Mouse (Mus musculus): ENCODE results near the gene Fam71e1. TPM values are rescaled to one million over a fixed set of nuclear protein-coding genes. Genes with fewer than 3 reads are reported as not detected.
A peak's percentile ranks its signal among the peaks of the same experiment; 100 is the strongest.

The Fam71e1 gene
- polyA plus RNA-seq, 1 experiment: 2.1 TPM

DNA sequence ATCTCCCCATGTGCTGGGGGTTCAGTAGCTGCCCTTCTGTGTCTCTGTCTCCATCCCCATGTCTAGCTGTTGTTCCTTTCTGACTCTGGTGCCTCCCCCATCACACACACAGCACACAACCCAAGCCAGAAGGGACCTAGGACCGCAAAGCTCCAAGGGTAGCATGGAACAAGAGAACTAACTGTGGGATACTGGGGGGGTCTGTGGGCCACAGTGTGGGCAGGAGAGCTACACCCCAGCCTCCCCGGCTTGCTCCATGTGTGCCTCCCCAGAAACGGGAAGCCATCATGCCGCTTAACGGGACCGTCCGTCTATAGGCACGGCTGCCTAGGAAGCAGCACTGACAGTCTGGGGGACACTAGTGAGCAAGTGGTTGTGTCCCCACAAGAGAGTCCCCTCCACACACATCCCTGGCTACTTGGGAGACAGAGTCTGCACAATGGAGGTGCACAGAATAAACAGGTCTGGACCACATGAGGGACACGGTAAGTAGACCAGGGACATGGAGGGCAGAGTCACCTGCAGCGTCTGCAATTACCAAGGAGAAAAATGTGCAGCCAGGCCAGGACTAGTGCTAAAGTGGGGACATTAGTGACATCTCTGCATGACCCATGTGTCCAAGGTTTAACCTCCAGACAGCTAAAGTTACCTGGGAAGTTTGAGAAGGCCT lies 32.7 kb upstream of the Fam71e1 start:
- Histone ChIP-seq H3K4me1 (peaks cover 35% of the 10 kb centered on the region), H3K27me3 (replicated peaks) (peaks cover 74% of the 10 kb centered on the region), H3K4me3 (replicated peaks) (no peak overlapping the region), H3K9me3 (peaks cover 17% of the 10 kb centered on the region), H3K36me3 (replicated peaks; ENCODE audit: low read length) (no peaks in the 10 kb centered on the region)
- TF ChIP-seq FLI1 (IDR thresholded peaks at IDR 0.05; ENCODE audit: low read length) (no peak), GATA1 (IDR thresholded peaks at IDR 0.05; ENCODE audit: borderline replicate concordance, low read length) (no peak)

DNA sequence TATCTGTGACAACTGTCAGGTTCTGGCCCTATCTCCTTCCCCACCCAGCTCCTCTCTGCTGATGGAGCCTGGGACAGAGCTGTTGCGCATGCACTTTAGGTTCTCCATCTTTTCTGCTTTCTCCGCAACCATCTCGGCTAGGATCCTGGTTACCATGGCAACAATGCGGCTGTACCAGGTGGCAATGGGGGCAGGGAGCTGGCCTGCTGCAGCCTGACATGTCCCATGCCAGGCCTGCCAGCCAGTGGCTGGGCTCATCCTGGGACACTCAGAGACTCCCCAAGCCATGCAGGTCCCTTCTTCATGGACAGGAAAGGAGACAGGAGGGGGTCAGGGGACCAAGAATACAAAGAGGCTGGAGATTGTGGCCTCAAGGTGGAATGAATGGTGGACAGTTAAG lies 31.9 kb upstream of the Fam71e1 start:
- Histone ChIP-seq H3K36me3 (replicated peaks; ENCODE audit: low read length) (peaks cover 7% of the 10 kb centered on the region), H3K27me3 (replicated peaks) (peaks cover 65% of the 10 kb centered on the region), H3K4me3 (replicated peaks) (no peak overlapping the region), H3K9me3 (peaks cover 15% of the 10 kb centered on the region), H3K4me1 (peaks cover 43% of the 10 kb centered on the region)
- no peak for TF ChIP-seq FLI1 (IDR thresholded peaks at IDR 0.05; ENCODE audit: low read length)
- no peak for TF ChIP-seq GATA1 (IDR thresholded peaks at IDR 0.05; ENCODE audit: borderline replicate concordance, low read length)

DNA sequence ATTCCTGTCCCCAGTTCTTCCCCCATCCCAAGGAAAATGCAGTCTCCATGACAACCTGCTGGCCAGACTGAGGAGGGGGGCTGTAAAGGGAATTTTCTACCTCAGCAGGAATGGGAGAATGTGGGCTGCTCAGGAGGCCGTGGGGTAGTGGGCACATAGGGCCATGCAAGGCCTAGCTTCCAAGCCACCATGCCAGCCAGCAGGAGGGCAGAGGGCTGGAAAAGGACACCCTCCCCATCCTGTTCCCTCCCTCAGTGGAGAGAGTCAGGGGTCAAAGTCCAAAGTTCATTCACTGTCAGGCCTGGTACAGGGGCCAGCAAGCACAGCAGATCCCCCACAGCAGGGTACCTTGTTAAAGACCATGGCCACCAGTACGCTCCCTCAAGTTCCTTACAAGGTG lies 31.3 kb upstream of the Fam71e1 start, which contains the start of gene Aspdh:
TSS of gene Aspdh (plus strand) at position 281 of the 400 bp plus-strand sequence.
- Histone ChIP-seq H3K36me3 (replicated peaks; ENCODE audit: low read length) (peaks cover 13% of the 10 kb centered on the region), H3K4me1 (peaks cover 49% of the 10 kb centered on the region), H3K27me3 (replicated peaks) (peaks cover 59% of the 10 kb centered on the region), H3K9me3 (peaks cover 15% of the 10 kb centered on the region), H3K4me3 (replicated peaks) (no peak within 1 kb of the TSS)
- TF ChIP-seq GATA1 (IDR thresholded peaks at IDR 0.05; ENCODE audit: borderline replicate concordance, low read length) (no peak), FLI1 (IDR thresholded peaks at IDR 0.05; ENCODE audit: low read length) (no peak)

DNA sequence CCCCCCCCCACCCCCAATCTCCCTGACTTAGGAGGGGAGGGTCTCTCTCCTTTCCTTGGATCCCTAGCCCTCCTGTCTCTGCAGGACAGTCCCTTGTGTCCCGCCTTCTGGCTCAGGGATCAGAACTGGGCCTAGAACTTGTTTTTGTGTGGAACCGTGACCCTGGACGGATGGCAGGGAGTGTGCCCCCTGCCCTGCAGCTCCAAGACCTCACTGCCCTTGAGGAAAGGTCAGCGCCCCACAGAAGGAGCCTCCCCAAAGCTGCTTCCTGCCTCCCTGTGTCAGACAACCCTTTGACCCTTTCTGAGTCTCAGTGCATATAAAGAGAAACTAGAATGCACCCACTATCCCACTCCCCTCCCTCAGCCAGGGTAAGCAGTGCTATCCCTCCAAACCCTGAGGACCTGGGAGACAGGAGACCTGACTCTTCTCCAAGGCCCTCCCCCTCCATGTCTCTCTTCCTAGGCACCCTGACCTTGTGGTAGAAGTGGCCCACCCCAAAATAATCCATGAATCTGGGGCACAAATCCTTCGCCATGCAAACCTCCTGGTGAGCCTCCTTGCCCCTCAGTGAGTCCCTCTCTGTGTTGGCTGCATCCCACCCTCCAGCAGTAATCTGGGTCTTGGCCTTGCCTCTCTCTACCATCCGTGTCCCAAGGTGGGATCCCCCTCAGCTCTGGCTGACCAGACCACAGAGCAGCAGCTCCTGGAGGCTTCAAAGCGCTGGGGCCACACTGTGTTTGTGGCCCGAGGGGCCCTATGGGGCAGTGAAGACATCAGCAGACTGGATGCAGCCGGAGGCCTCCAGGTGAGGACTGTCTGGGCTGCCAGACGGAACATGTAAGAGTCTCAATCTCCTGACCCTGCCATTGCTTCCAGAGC lies 30.1 kb upstream of the Fam71e1 start:
- TF ChIP-seq GATA1 (IDR thresholded peaks at IDR 0.05; ENCODE audit: borderline replicate concordance, low read length) (no peak), FLI1 (IDR thresholded peaks at IDR 0.05; ENCODE audit: low read length) (no peak)
- Histone ChIP-seq H3K4me3 (replicated peaks) (no peak overlapping the region), H3K36me3 (replicated peaks; ENCODE audit: low read length) (peaks cover 24% of the 10 kb centered on the region), H3K27me3 (replicated peaks) (peaks cover 48% of the 10 kb centered on the region), H3K4me1 (peaks cover 60% of the 10 kb centered on the region), H3K9me3 (peaks cover 10% of the 10 kb centered on the region)

DNA sequence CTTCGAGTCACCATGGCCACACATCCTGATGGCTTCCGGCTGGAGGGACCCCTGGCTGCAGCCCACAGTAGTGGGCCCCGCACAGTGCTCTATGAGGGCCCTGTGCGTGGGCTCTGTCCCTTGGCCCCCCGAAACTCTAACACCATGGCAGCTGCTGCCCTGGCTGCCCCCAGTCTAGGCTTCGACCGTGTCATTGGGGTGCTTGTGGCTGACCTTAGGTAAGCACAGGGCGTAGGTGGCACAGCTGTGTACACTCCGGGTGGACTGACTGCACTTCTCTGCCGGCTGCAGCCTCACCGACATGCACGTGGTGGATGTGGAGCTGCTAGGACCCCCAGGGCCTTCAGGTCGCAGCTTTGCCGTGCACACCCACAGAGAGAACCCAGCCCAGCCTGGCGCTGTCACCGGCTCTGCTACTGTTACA lies 29.5 kb upstream of the Fam71e1 start:
- Histone ChIP-seq H3K27me3 (replicated peaks) (peaks cover 42% of the 10 kb centered on the region), H3K4me3 (replicated peaks) (peak overlapping the region; percentile 71), H3K9me3 (0 out of 2 replicates have a peak, but pooled peaks cover 4% of the 10 kb centered on the region), H3K36me3 (replicated peaks; ENCODE audit: low read length) (peaks cover 26% of the 10 kb centered on the region), H3K4me1 (peaks cover 55% of the 10 kb centered on the region)
- TF ChIP-seq FLI1 (IDR thresholded peaks at IDR 0.05; ENCODE audit: low read length) (no peak), GATA1 (IDR thresholded peaks at IDR 0.05; ENCODE audit: borderline replicate concordance, low read length) (no peak)

DNA sequence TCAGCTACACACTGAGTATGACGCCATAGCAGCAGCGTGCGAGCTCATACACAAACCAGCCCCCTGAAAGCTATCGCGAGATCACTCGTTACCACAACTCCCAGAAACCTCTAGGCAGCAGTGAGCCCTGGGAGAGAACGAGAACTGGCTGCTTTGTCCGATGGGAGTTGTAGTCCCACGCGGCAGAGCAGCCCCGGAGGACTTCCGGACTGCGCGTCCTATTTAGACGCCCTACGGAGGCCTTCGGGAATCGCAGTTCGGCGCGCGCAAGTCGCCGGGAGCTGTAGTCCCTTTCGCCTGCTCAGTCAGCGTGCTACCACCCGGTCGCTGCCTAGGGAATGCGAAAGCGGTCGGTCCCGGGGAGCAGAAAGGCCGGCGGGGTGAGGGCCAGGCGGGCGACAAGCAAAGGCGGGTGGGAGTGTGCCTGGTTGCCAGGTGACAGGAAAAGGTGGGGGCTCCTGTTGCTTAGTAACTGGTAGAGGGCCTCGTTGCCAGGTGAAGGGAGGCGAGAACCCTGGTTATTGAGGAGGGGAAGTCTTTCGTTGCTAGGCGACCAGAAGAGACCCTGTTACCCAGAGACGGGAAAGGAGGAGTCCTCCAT lies 28.5 kb upstream of the Fam71e1 start, which contains the start of gene Josd2:
TSS of gene Josd2 (plus strand) at position 170 of the 601 bp plus-strand sequence.
- Histone ChIP-seq H3K4me3 (replicated peaks) (peak within 1 kb of the TSS; percentile 96), H3K36me3 (replicated peaks; ENCODE audit: low read length) (peaks cover 26% of the 10 kb centered on the region), H3K27me3 (replicated peaks) (peaks cover 34% of the 10 kb centered on the region), H3K9me3 (no peaks in the 10 kb centered on the region), H3K4me1 (peaks cover 48% of the 10 kb centered on the region)
- TF ChIP-seq GATA1 (IDR thresholded peaks at IDR 0.05; ENCODE audit: borderline replicate concordance, low read length) (no peak), FLI1 (IDR thresholded peaks at IDR 0.05; ENCODE audit: low read length) (no peak)

DNA sequence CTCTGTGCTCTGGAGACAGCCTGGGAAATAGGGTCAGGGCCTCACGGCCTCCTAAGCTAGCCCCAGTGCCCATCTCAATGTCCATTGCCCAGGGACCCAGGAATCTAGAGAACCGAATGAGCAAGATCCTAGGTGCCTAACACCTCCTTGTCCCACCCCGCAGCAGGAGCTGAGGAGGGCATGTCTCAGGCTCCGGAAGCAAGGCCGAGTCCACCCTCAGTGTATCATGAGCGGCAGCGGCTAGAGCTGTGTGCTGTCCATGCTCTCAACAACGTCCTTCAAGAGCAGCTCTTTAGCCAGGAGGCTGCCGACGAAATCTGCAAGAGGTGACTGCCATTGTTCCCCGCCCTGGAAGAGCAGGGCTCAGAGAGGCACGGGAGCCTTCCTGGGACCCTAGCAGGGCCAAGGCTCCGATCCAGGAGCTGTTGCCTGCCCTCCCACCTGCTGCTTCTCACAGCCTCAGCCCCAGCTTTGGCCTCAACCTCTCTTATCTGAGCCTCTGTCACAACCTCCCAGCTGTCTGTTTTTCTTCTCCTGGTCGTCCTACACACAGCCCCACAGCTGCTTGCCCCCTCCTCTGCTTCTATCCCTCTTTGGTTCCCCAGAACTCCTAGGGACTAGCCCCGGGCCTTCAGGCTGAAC lies 27.6 kb upstream of the Fam71e1 start:
- peaks cover 26% of the 10 kb centered on the region for H3K36me3 ChIP-seq (replicated peaks; ENCODE audit: low read length)
- H3K9me3 ChIP-seq: no peaks in the 10 kb centered on the region
- H3K4me1 ChIP-seq: peaks cover 54% of the 10 kb centered on the region
- peak overlapping the region; percentile 96 for H3K4me3 ChIP-seq (replicated peaks)
- TF ChIP-seq GATA1 (IDR thresholded peaks at IDR 0.05; ENCODE audit: borderline replicate concordance, low read length): no peak
- no peak for TF ChIP-seq FLI1 (IDR thresholded peaks at IDR 0.05; ENCODE audit: low read length)
- H3K27me3 ChIP-seq (replicated peaks): peaks cover 32% of the 10 kb centered on the region

DNA sequence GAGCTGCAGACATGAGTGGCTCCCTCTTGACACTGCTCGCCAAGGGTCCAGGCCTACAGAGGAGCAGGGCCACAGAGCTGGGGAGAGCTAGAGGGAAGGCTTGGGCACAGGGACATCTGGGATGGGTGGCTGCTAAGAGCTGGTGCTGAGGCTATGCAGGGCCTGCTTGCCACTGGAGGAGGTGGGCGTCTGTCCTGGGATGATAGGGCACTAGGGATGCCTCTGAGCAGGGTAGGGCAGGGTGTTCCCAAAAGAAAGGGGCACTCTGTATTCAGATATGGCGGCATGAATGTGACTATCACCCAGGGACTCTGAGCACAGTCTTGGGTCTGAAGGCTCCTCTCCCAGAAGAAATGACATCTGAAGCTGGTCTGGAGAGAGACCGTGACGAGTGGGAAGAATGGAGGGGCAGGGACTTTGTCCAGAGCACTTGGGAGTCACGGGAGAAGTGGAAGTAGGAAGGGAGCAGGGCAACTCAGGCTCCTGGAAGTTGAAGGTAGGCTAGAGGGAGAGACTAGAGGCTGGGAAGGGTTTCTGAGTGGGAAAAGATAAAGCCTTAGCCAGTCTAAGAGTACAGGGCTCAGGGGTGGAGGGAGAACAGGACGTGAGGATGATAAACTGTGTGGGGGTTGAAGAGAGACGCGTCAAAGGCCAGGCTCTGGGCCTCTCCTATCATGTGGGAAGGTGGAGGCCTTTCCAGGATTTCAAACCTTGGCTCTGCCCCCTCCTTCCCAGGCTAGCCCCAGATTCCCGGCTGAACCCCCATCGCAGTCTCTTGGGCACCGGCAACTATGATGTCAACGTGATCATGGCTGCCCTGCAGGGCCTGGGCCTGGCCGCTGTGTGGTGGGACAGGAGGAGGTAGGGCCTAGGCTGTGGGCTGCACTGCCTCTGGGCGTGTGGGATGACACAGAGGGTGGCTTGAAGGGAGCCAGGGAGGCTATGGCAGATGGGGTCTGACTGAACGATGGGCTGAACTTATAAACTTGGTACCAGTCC lies 26.4 kb upstream of the Fam71e1 start:
- H3K4me3 ChIP-seq (replicated peaks): peak overlapping the region; percentile 28
- peaks cover 26% of the 10 kb centered on the region for H3K36me3 ChIP-seq (replicated peaks; ENCODE audit: low read length)
- no peak for TF ChIP-seq FLI1 (IDR thresholded peaks at IDR 0.05; ENCODE audit: low read length)
- no peak for TF ChIP-seq GATA1 (IDR thresholded peaks at IDR 0.05; ENCODE audit: borderline replicate concordance, low read length)
- H3K9me3 ChIP-seq: no peaks in the 10 kb centered on the region
- H3K27me3 ChIP-seq (replicated peaks): peaks cover 30% of the 10 kb centered on the region
- H3K4me1 ChIP-seq: peaks cover 63% of the 10 kb centered on the region
